Mouse (Mus musculus): Measurements from ENCODE around the gene Nsg2. TPM values are rescaled to one million over a fixed set of nuclear protein-coding genes. Genes with fewer than 3 reads are reported as not detected.
A peak's percentile ranks its signal among the peaks of the same experiment; 100 is the strongest.
"Not testable (repeated sequence)": the region's sequence is repeated elsewhere in the genome, so short reads cannot be mapped to it uniquely, and the experiment has no call there.

The Nsg2 gene
- polyA plus RNA-seq (2014; fragmentation: Nextera tagmentation; extraction: Ambion mirVana): 35.2 and 39.2 TPM in 2 replicates

DNA sequence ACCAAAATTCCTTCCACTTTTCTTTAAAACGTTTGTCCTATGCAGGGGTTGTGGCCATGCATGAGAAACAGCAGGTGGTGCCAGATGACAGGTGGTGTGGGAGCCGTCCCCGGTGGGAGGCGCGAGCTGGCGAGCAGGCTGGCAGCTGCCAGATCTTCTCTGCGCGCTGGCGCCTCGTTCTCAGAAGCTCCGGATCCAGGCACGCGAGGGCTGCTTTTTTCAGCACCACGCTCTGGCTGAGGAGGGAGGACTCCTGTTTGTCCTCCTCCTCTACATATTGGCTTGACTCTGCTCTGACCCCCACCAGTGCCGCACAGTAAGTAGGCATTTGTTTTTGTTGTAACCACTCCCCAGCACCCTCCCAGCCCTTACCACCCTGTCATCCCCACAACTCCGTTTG is at the start of gene Nsg2:
Gene Nsg2, plus strand, starts transcription at position 183 of the 400 bp plus-strand sequence.
- H3K4me2 ChIP-seq (ENCODE audit: low read depth): peak within 1 kb of the TSS; percentile 51
- H3K36me3 ChIP-seq (ENCODE audit: control insufficient read depth, insufficient read depth, low read length): no peaks in the 10 kb centered on the region; the same call in 1 of the 2 replicates
- peak within 1 kb of the TSS; percentile 34 for H3K4me3 ChIP-seq (ENCODE audit: low read depth, low read length)
- H3K27ac ChIP-seq (ENCODE audit: low read depth, low read length): peak within 1 kb of the TSS; percentile 81
- no peaks in the 10 kb centered on the region for H3K27me3 ChIP-seq (ENCODE audit: control insufficient read depth, insufficient read depth, low read length)
- ATAC-seq (ENCODE audit: insufficient read depth, low FRiP score, low TSS enrichment) (peak; percentile 82), DNase-seq (ENCODE audit: low spot score) (peak; percentile 87)
- H3K9me3 ChIP-seq (ENCODE audit: control insufficient read depth, low read length): no peaks in the 10 kb centered on the region
- WGBS: 0% methylated on average over 16 of the region's 16 CpGs
- H3K9ac ChIP-seq (ENCODE audit: low read length): peak within 1 kb of the TSS; percentile 62
- H3K4me1 ChIP-seq (ENCODE audit: control insufficient read depth, insufficient read depth, low read length): peaks cover 8% of the 10 kb centered on the region

DNA sequence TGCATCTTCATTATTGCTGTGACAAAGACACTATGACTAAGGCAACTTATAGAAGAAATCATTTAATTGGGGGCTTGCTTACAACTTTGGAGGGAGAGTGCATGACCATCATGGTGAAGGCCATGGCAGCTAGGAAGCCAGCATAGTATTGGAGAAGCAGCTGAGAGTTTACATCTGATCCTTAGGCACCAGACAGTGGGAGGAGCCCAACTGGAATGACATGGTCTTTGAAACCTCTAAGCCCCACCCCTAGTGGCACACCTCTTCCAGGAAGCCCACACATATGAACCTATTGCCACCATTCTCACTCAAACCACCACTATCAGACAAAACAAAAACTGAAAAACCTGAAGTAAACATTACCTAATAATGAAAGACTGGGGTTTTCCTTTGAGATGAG is 40.2 kb upstream of the Nsg2 start:
- H3K4me1 ChIP-seq (ENCODE audit: control insufficient read depth, insufficient read depth, low read length): no peaks in the 10 kb centered on the region
- ATAC-seq (ENCODE audit: insufficient read depth, low FRiP score, low TSS enrichment) (no peak), DNase-seq (ENCODE audit: low spot score) (no peak)
- no peak overlapping the region for H3K27ac ChIP-seq (ENCODE audit: low read depth, low read length)
- H3K4me3 ChIP-seq (ENCODE audit: low read depth, low read length): no peak overlapping the region
- no peaks in the 10 kb centered on the region for H3K27me3 ChIP-seq (ENCODE audit: control insufficient read depth, insufficient read depth, low read length)
- no peak overlapping the region for H3K9ac ChIP-seq (ENCODE audit: low read length)
- H3K4me2 ChIP-seq (ENCODE audit: low read depth): no peak overlapping the region
- H3K9me3 ChIP-seq (ENCODE audit: control insufficient read depth, low read length): no peaks in the 10 kb centered on the region
- no peaks in the 10 kb centered on the region for H3K36me3 ChIP-seq (ENCODE audit: control insufficient read depth, insufficient read depth, low read length)

DNA sequence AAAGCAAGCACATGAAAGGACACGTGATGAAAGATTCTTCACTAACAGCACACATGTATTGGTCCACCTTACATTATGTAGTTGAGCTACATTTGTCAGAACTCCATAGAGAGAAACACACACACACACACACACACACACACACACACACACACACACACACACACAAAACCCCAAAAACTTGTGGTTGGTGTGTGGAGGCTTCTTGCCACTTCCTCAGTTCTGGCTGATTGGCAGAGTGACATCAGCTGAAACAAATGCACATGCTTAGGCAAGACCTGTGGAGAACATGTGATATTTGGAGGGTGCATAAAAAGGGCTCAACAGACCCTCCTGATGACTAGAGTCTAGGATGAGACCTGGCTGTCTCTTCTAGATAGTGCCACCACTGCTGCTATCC is 36.3 kb upstream of the Nsg2 start:
- Histone ChIP-seq H3K27ac (ENCODE audit: low read depth, low read length) (no peak overlapping the region), H3K9ac (ENCODE audit: low read length) (no peak overlapping the region), H3K9me3 (ENCODE audit: control insufficient read depth, low read length) (no peaks in the 10 kb centered on the region), H3K36me3 (ENCODE audit: control insufficient read depth, insufficient read depth, low read length) (no peaks in the 10 kb centered on the region), H3K4me3 (ENCODE audit: low read depth, low read length) (no peak overlapping the region), H3K4me2 (ENCODE audit: low read depth) (no peak overlapping the region), H3K4me1 (ENCODE audit: control insufficient read depth, insufficient read depth, low read length) (no peaks in the 10 kb centered on the region), H3K27me3 (ENCODE audit: control insufficient read depth, insufficient read depth, low read length) (no peaks in the 10 kb centered on the region)
- 94% methylated on average over 1 of the region's 1 CpGs for WGBS
- ATAC-seq (ENCODE audit: insufficient read depth, low FRiP score, low TSS enrichment) (no peak), DNase-seq (ENCODE audit: low spot score) (no peak)

DNA sequence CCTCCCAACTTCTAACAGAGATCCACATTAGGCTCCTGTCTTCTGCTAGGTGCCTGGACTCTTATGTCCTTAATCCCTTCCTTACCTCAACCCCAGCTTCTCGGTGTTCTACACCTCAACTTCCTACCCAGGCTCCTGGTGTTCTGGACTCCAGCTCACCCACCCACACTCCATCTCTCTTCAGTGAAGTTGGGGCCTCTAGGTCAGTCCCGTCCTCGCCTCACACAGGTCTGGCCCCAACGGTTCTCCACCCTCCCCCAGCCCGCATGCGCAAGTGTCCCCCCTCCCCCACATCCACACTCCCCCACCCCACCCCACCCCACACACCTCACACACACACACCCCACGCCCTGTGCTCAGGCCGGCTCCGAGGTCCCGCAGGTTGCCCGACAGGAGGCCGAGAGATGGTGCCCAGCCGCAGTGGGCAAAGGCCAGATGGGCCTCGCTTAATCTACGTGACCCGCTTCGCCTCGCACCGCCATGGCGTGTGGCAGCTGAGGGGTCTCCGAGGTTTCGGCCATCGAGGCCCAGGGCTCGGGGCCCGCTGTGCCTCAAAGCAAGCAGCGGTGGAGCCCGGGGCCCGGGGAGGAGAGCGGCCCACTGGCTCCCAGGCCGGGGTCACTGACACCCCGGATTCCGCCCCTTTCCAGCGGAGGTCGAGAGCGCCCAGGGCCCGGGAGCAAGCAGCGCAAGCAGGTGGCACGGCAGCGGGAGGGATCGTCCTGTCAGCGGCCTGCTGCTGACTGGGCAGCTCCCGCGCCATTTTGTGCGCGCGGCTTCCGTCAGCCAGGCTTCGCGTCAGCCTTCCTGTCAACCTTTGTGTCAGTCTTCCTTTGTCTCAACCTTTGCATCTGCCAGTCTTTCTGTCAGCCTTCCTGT is 34.8 kb upstream of the Nsg2 start, which contains the start of gene 4930524B15Rik:
Gene 4930524B15Rik, plus strand, starts transcription at position 337 of the 879 bp plus-strand sequence.
- H3K27ac ChIP-seq (ENCODE audit: low read depth, low read length): no peak within 1 kb of the TSS
- WGBS: 50% methylated on average over 41 of the region's 49 CpGs
- DNase-seq (ENCODE audit: low spot score) (peak; percentile 45), ATAC-seq (ENCODE audit: insufficient read depth, low FRiP score, low TSS enrichment) (peak; percentile 45)
- H3K4me2 ChIP-seq (ENCODE audit: low read depth): peak within 1 kb of the TSS; percentile 44
- H3K9ac ChIP-seq (ENCODE audit: low read length): peak within 1 kb of the TSS; percentile 69
- H3K4me1 ChIP-seq (ENCODE audit: control insufficient read depth, insufficient read depth, low read length): no peaks in the 10 kb centered on the region
- H3K9me3 ChIP-seq (ENCODE audit: control insufficient read depth, low read length): no peaks in the 10 kb centered on the region
- H3K4me3 ChIP-seq (ENCODE audit: low read depth, low read length): peak within 1 kb of the TSS; percentile 20; the same call in 1 of the 2 replicates
- no peaks in the 10 kb centered on the region for H3K36me3 ChIP-seq (ENCODE audit: control insufficient read depth, insufficient read depth, low read length)
- no peaks in the 10 kb centered on the region for H3K27me3 ChIP-seq (ENCODE audit: control insufficient read depth, insufficient read depth, low read length)

DNA sequence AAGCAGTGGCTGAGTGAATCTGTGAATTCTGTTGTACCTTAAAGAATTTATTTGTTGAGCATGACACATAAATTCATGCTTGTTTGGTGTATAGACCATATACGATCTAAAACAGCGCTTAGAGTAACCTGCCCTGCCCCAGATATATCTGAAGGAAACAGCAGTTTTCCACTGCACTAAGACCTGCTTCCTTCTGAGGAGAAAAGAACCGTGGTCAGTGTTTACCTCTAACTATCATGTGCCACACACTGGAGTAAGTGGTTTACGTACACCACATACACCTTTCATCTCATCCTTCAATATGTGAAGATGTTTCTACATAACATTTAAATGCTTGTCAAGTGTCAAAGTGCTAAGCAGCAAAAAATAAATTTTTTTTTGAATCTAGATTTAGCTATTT is 26.1 kb upstream of the Nsg2 start:
- no peak for DNase-seq (ENCODE audit: low spot score)
- 85% methylated on average over 4 of the region's 4 CpGs for WGBS

DNA sequence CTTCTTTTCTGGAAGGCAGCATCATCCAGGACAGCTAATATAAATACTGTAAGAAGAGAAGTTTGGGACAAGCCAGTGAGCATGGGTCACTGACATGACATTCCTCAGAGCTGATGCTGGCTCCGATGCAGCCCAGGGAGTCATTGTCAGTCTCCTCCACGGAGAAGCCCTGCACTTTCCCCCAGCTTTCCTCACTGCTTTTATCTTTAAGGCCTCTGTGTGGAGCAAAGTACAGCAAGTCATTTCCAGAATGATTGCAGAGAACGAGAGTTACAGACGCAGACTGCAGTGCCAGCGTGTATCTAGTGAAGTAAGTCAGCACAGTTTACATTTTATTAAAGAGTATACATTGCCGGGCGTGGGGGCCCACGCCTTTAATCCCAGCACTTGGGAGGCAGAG is 25.4 kb upstream of the Nsg2 start:
- H3K4me3 ChIP-seq (ENCODE audit: low read depth, low read length): no peak overlapping the region
- no peaks in the 10 kb centered on the region for H3K9me3 ChIP-seq (ENCODE audit: control insufficient read depth, low read length)
- H3K36me3 ChIP-seq (ENCODE audit: control insufficient read depth, insufficient read depth, low read length): no peaks in the 10 kb centered on the region
- 65% methylated on average over 8 of the region's 8 CpGs for WGBS
- H3K9ac ChIP-seq (ENCODE audit: low read length): no peak overlapping the region
- ATAC-seq (ENCODE audit: insufficient read depth, low FRiP score, low TSS enrichment) (no peak), DNase-seq (ENCODE audit: low spot score) (no peak)
- no peak overlapping the region for H3K27ac ChIP-seq (ENCODE audit: low read depth, low read length)
- H3K4me2 ChIP-seq (ENCODE audit: low read depth): no peak overlapping the region
- no peaks in the 10 kb centered on the region for H3K27me3 ChIP-seq (ENCODE audit: control insufficient read depth, insufficient read depth, low read length)
- no peaks in the 10 kb centered on the region for H3K4me1 ChIP-seq (ENCODE audit: control insufficient read depth, insufficient read depth, low read length)

More for the DNA sequence above, 26.1 kb upstream of the Nsg2 start:
- Histone ChIP-seq H3K36me3 (ENCODE audit: control insufficient read depth, insufficient read depth, low read length) (no peaks in the 10 kb centered on the region), H3K9me3 (ENCODE audit: control insufficient read depth, low read length) (no peaks in the 10 kb centered on the region), H3K4me2 (ENCODE audit: low read depth) (no peak overlapping the region), H3K27me3 (ENCODE audit: control insufficient read depth, insufficient read depth, low read length) (no peaks in the 10 kb centered on the region), H3K27ac (ENCODE audit: low read depth, low read length) (no peak overlapping the region), H3K4me3 (ENCODE audit: low read depth, low read length) (no peak overlapping the region), H3K9ac (ENCODE audit: low read length) (no peak overlapping the region), H3K4me1 (ENCODE audit: control insufficient read depth, insufficient read depth, low read length) (no peaks in the 10 kb centered on the region)
- ATAC-seq (ENCODE audit: insufficient read depth, low FRiP score, low TSS enrichment): no peak

DNA sequence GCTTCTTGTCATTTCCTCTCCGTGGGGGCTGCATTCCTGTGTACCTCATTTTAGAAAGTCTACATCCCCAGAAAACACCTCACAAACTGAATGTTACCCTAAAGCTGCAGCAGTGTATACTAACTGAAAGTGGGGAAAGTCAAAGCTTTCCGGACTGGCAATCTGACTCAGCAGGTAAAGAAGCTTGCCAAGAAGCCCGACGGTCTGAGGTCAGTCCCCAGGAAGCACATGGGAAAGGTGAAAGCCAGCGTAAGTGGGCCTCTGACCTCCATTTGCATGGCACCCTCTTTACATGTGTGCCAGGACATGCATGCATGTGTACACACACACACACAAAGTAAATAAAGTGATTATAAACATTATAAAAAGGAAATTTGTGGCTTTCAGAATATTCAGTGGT is 24.6 kb upstream of the Nsg2 start:
- Histone ChIP-seq H3K4me1 (ENCODE audit: control insufficient read depth, insufficient read depth, low read length) (no peaks in the 10 kb centered on the region), H3K27me3 (ENCODE audit: control insufficient read depth, insufficient read depth, low read length) (no peaks in the 10 kb centered on the region), H3K9me3 (ENCODE audit: control insufficient read depth, low read length) (no peaks in the 10 kb centered on the region), H3K27ac (ENCODE audit: low read depth, low read length) (no peak overlapping the region), H3K4me3 (ENCODE audit: low read depth, low read length) (no peak overlapping the region), H3K36me3 (ENCODE audit: control insufficient read depth, insufficient read depth, low read length) (no peaks in the 10 kb centered on the region), H3K4me2 (ENCODE audit: low read depth) (no peak overlapping the region), H3K9ac (ENCODE audit: low read length) (no peak overlapping the region)
- 89% methylated on average over 5 of the region's 5 CpGs for WGBS
- DNase-seq (ENCODE audit: low spot score): no peak
- ATAC-seq (ENCODE audit: insufficient read depth, low FRiP score, low TSS enrichment): no peak

DNA sequence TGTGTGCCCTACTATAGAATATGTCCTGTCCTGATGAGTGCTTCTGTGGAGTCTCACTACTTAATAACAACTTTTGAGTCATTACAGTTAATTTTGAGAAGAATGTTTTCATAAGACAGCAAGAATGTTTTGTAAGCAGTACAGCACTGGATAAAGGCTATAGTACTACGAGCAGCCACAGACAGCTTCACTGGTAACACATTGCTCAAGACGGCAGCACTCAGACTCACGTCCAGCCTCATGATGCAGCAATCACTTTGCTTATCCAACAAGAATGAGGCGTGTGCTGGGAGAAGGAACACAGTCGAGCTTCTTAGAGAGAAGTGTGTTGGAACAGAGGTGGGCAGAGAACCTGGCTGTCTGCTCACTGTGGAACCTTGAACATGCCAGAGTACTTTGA is 24.1 kb upstream of the Nsg2 start:
- Histone ChIP-seq H3K4me3 (ENCODE audit: low read depth, low read length) (no peak overlapping the region), H3K4me1 (ENCODE audit: control insufficient read depth, insufficient read depth, low read length) (no peaks in the 10 kb centered on the region), H3K9me3 (ENCODE audit: control insufficient read depth, low read length) (no peaks in the 10 kb centered on the region), H3K9ac (ENCODE audit: low read length) (no peak overlapping the region), H3K27ac (ENCODE audit: low read depth, low read length) (no peak overlapping the region), H3K4me2 (ENCODE audit: low read depth) (no peak overlapping the region), H3K36me3 (ENCODE audit: control insufficient read depth, insufficient read depth, low read length) (no peaks in the 10 kb centered on the region), H3K27me3 (ENCODE audit: control insufficient read depth, insufficient read depth, low read length) (no peaks in the 10 kb centered on the region)
- no peak for ATAC-seq (ENCODE audit: insufficient read depth, low FRiP score, low TSS enrichment)
- DNase-seq (ENCODE audit: low spot score): no peak
- 84% methylated on average over 5 of the region's 5 CpGs for WGBS

DNA sequence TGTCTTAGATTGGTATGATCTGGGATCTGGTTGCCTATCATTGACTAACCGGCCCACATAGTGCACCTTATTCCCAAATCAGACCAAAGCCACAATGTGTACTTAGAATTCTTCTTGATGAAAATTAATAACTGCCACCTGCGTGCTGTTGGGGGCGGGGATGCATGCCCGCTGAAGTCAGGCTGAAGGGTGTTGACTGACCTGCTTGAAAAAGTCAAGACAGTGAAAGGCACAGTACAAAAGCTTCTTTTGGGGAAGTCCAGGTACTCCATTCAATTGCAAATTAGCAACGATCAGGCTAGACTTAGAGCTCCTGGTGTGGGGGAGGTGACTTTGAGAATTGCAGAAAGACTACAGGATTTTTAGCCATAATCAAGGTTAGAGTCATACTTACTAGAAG is 20.2 kb upstream of the Nsg2 start:
- not testable (repeated sequence) for H3K9me3 ChIP-seq (ENCODE audit: control insufficient read depth, low read length); H3K36me3 ChIP-seq (ENCODE audit: control insufficient read depth, insufficient read depth, low read length); H3K9ac ChIP-seq (ENCODE audit: low read length); ATAC-seq (ENCODE audit: insufficient read depth, low FRiP score, low TSS enrichment); H3K4me2 ChIP-seq (ENCODE audit: low read depth); H3K4me1 ChIP-seq (ENCODE audit: control insufficient read depth, insufficient read depth, low read length); H3K27me3 ChIP-seq (ENCODE audit: control insufficient read depth, insufficient read depth, low read length); H3K27ac ChIP-seq (ENCODE audit: low read depth, low read length); DNase-seq (ENCODE audit: low spot score); H3K4me3 ChIP-seq (ENCODE audit: low read depth, low read length)
- WGBS: 92% methylated on average over 5 of the region's 5 CpGs
